Mouse (Mus musculus) cerebellum, adult 2 months (tissue): ENCODE data around the gene Vmn1r195.

Experiments
- CTCF ChIP-seq: fragments of 200-500 bp; IDR thresholded peaks from 2 replicates; pipeline ENCODE4 v1.5.1; 2011; ENCODE audit warnings: low read depth, mild to moderate bottlenecking, control low read depth, low read length, moderate library complexity, borderline replicate concordance; ENCODE audit not compliant: insufficient read depth
- POLR2A ChIP-seq: fragments of 200-500 bp; IDR thresholded peaks from 2 replicates; pipeline ENCODE4 v1.6.1; 2011; ENCODE audit warnings: low read length, control low read depth, borderline replicate concordance; ENCODE audit not compliant: insufficient read depth

GRCm38 (mm10) chr13:22320091-22320490 is 49.8 kb downstream of the Vmn1r195 start:
- TF ChIP-seq POLR2A: no peak
- TF ChIP-seq CTCF: no peak
